Comparison of ENCODE assay signal across 12 mouse cellular contexts in the genomic region with DNA sequence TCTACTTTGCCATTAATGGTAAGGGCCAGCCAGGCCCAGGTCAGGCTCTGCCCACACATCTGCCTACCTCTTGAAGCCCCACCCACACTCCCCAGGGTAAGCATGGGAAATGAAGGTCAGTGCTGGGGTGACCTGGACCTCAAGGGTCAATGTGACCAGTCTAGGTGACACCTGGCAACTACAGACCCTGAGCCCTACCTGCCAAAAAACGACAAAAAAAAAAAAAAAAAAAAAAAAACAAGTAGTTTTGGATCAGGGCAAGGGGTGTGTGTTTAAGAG. TPM values are rescaled to one million over a fixed set of nuclear protein-coding genes. Genes with fewer than 3 reads are reported as not detected.
A peak's percentile ranks its signal among the peaks of the same experiment; 100 is the strongest.
DNase-seq lines count a peak whose midpoint lies in the region; ATAC-seq and TF ChIP-seq lines count a peak whose summit lies in the region.
"Had no signal": no experiment of that assay in that cellular context is flagged by ENCODE, and none has a peak within 500 bp of the region (broad histone marks: within the 10 kb centered on the region; RNA-seq: fewer than 3 reads in every experiment).

No protein-coding gene starts in this region.

- no peak for TF ChIP-seq CTCF in stomach, postnatal 0 days (IDR thresholded peaks at IDR 0.05; ENCODE audit: low read depth)

- intact Hi-C loops in heart, postnatal 36 days (cut with DNase I) = no loop called here

- H3K27ac ChIP-seq in heart, embryonic 12.5 days (ENCODE audit: poor library complexity, severe bottlenecking) = peak overlapping the region; percentile 87
- peak overlapping the region; percentile 66; the same call in 1 of the 2 replicates for H3K27ac ChIP-seq in midbrain, embryonic 12.5 days (replicated peaks)
- no peak overlapping the region for H3K27ac ChIP-seq in midbrain, embryonic 11.5 days (ENCODE audit: low read depth, low read length)
- H3K27ac ChIP-seq in limb, embryonic 11.5 days (replicated peaks; ENCODE audit: low read depth, low read length) = peak overlapping the region; percentile 56; the same call in 1 of the 2 replicates
- no peak overlapping the region for H3K27ac ChIP-seq in stomach, postnatal 0 days (replicated peaks)

- TF ChIP-seq EP300 in stomach, postnatal 0 days (optimal IDR thresholded peaks at IDR 0.05) = no peak

- H3K4me1 ChIP-seq in heart, embryonic 12.5 days (replicated peaks) = peaks cover 49% of the 10 kb centered on the region
- peaks cover 27% of the 10 kb centered on the region for H3K4me1 ChIP-seq in midbrain, embryonic 12.5 days
- H3K4me1 ChIP-seq in midbrain, embryonic 11.5 days (ENCODE audit: control insufficient read depth, insufficient read depth, low read length) = peaks cover 10% of the 10 kb centered on the region
- peaks cover 26% of the 10 kb centered on the region for H3K4me1 ChIP-seq in limb, embryonic 11.5 days (ENCODE audit: control insufficient read depth, insufficient read depth, low read length)
- peaks cover 8% of the 10 kb centered on the region; the same call in 1 of the 2 replicates for H3K4me1 ChIP-seq in stomach, postnatal 0 days (replicated peaks; ENCODE audit: control insufficient read depth, insufficient read depth)

- DNase-seq in heart, postnatal 36 days = no peak
- DNase-seq in midbrain, embryonic 11.5 days (ENCODE audit: low spot score, missing footprints) = no peak
- DNase-seq in limb, embryonic 11.5 days (ENCODE audit: low spot score) = no peak
- no peak for DNase-seq in stomach, postnatal 0 days (ENCODE audit: low spot score)
- no peak for DNase-seq in urinary bladder, postnatal 25 days (ENCODE audit: low spot score)
- no peak for DNase-seq in gastrocnemius, adult 18-20 months (ENCODE audit: low spot score)
- DNase-seq: cerebellum, adult 8-10 months; gastrocnemius, postnatal 14 days had no signal

- WGBS in heart, embryonic 12.5 days = 32% methylated on average over 1 of the region's 1 CpGs
- 55% methylated on average over 1 of the region's 1 CpGs for WGBS in midbrain, embryonic 12.5 days
- WGBS in midbrain, embryonic 11.5 days = 33% methylated on average over 1 of the region's 1 CpGs
- WGBS in limb, embryonic 11.5 days = 58% methylated on average over 1 of the region's 1 CpGs
- WGBS in stomach, postnatal 0 days = 33% methylated on average over 1 of the region's 1 CpGs

- no peak overlapping the region for H3K4me3 ChIP-seq in heart, embryonic 12.5 days
- no peak overlapping the region for H3K4me3 ChIP-seq in midbrain, embryonic 12.5 days
- H3K4me3 ChIP-seq in midbrain, embryonic 11.5 days (ENCODE audit: low read depth, low read length) = no peak overlapping the region
- no peak overlapping the region for H3K4me3 ChIP-seq in limb, embryonic 11.5 days (ENCODE audit: low read depth, low read length)
- H3K4me3 ChIP-seq in stomach, postnatal 0 days (ENCODE audit: low read depth, low read length) = no peak overlapping the region
- H3K4me3 ChIP-seq: lung, embryonic 15.5 days had no signal

- no peaks in the 10 kb centered on the region for H3K9me3 ChIP-seq in heart, embryonic 12.5 days (replicated peaks)
- H3K9me3 ChIP-seq in midbrain, embryonic 12.5 days = no peaks in the 10 kb centered on the region
- no peaks in the 10 kb centered on the region for H3K9me3 ChIP-seq in midbrain, embryonic 11.5 days (ENCODE audit: control insufficient read depth, low read length)
- H3K9me3 ChIP-seq in limb, embryonic 11.5 days (ENCODE audit: control insufficient read depth, low read length) = no peaks in the 10 kb centered on the region
- H3K9me3 ChIP-seq in stomach, postnatal 0 days (ENCODE audit: control insufficient read depth, low read length) = no peaks in the 10 kb centered on the region
- H3K9me3 ChIP-seq: lung, embryonic 15.5 days had no signal

- peaks cover 32% of the 10 kb centered on the region for H3K36me3 ChIP-seq in heart, embryonic 12.5 days
- peaks cover 35% of the 10 kb centered on the region for H3K36me3 ChIP-seq in midbrain, embryonic 12.5 days
- H3K36me3 ChIP-seq in midbrain, embryonic 11.5 days (ENCODE audit: control insufficient read depth, insufficient read depth, low read length) = peaks cover 12% of the 10 kb centered on the region
- H3K36me3 ChIP-seq in limb, embryonic 11.5 days (ENCODE audit: control insufficient read depth, insufficient read depth, low read length) = peaks cover 4% of the 10 kb centered on the region; the same call in 1 of the 2 replicates
- H3K36me3 ChIP-seq in stomach, postnatal 0 days (ENCODE audit: control insufficient read depth, insufficient read depth, low read length) = peaks cover 6% of the 10 kb centered on the region; the same call in 1 of the 2 replicates

- no peak overlapping the region for H3K4me2 ChIP-seq in heart, embryonic 12.5 days
- H3K4me2 ChIP-seq in midbrain, embryonic 12.5 days (replicated peaks) = no peak overlapping the region
- no peak overlapping the region for H3K4me2 ChIP-seq in midbrain, embryonic 11.5 days
- no peak overlapping the region for H3K4me2 ChIP-seq in limb, embryonic 11.5 days (ENCODE audit: low read depth, severe bottlenecking)
- H3K4me2 ChIP-seq in stomach, postnatal 0 days (replicated peaks; ENCODE audit: low read depth) = no peak overlapping the region
- H3K4me2 ChIP-seq: lung, embryonic 15.5 days had no signal

- no peak for ATAC-seq in heart, embryonic 12.5 days (ENCODE audit: insufficient number of reproducible peaks, low FRiP score)
- ATAC-seq in midbrain, embryonic 12.5 days (ENCODE audit: low FRiP score, low read depth) = no peak
- ATAC-seq in midbrain, embryonic 11.5 days (ENCODE audit: low FRiP score) = no peak
- ATAC-seq in limb, embryonic 11.5 days (ENCODE audit: insufficient number of reproducible peaks, low FRiP score, low TSS enrichment, low read depth) = no peak
- no peak for ATAC-seq in stomach, postnatal 0 days (ENCODE audit: low FRiP score, low TSS enrichment)

- no peaks in the 10 kb centered on the region for H3K27me3 ChIP-seq in heart, embryonic 12.5 days (replicated peaks)
- no peaks in the 10 kb centered on the region for H3K27me3 ChIP-seq in midbrain, embryonic 12.5 days
- no peaks in the 10 kb centered on the region for H3K27me3 ChIP-seq in midbrain, embryonic 11.5 days (ENCODE audit: control insufficient read depth, insufficient read depth, low read length)
- H3K27me3 ChIP-seq in limb, embryonic 11.5 days (ENCODE audit: control insufficient read depth, insufficient read depth, low read length) = no peaks in the 10 kb centered on the region
- no peaks in the 10 kb centered on the region for H3K27me3 ChIP-seq in stomach, postnatal 0 days (ENCODE audit: control insufficient read depth, insufficient read depth, low read length)
- H3K27me3 ChIP-seq: lung, embryonic 15.5 days had no signal

- H3K9ac ChIP-seq in heart, embryonic 12.5 days = no peak overlapping the region
- H3K9ac ChIP-seq in midbrain, embryonic 12.5 days (replicated peaks) = no peak overlapping the region
- no peak overlapping the region for H3K9ac ChIP-seq in midbrain, embryonic 11.5 days (ENCODE audit: low read length)
- no peak overlapping the region for H3K9ac ChIP-seq in limb, embryonic 11.5 days (ENCODE audit: low read length)
- H3K9ac ChIP-seq in stomach, postnatal 0 days (ENCODE audit: low read length) = peak overlapping the region; percentile 1; the same call in 1 of the 2 replicates
- H3K9ac ChIP-seq: lung, embryonic 15.5 days had no signal

RNA-seq across cellular contexts. Expression of gene Pgpep1, which starts 12.1 kb away (rescaled TPM):
- polyA plus RNA-seq in heart, embryonic 12.5 days (2016; fragmentation: Nextera tagmentation; extraction: Ambion mirVana) = 32.1 and 35.6 TPM in 2 replicates
- 10 to 100 TPM; 39.6 to 44.9 TPM for total RNA-seq in heart, postnatal 36 days (2021)
- polyA plus RNA-seq in midbrain, embryonic 12.5 days (2016; fragmentation: Nextera tagmentation; extraction: Ambion mirVana) = 82.7 and 93.7 TPM in 2 replicates
- 103 and 108 TPM in 2 replicates for polyA plus RNA-seq in midbrain, embryonic 11.5 days (2014; fragmentation: Nextera tagmentation; extraction: Ambion mirVana)
- 48.9 and 59.4 TPM in 2 replicates for polyA plus RNA-seq in limb, embryonic 11.5 days (2014; fragmentation: Nextera tagmentation; extraction: Ambion mirVana)
- polyA plus RNA-seq in stomach, postnatal 0 days (2015; fragmentation: Nextera tagmentation; extraction: Ambion mirVana) = 23.3 and 25.2 TPM in 2 replicates
- total RNA-seq in gastrocnemius, adult 18-20 months (2021) = 10 to 100 TPM; 11.9 to 13.7 TPM

RNA-seq across cellular contexts. Expression of gene Gdf15, which starts 15.8 kb away (rescaled TPM):
- 1.0 and 1.1 TPM in 2 replicates for polyA plus RNA-seq in heart, embryonic 12.5 days (2016; fragmentation: Nextera tagmentation; extraction: Ambion mirVana)
- 1 to 10 TPM in 1 of 2 experiments, under 1 TPM in 1; 0.22 to 1.6 TPM for total RNA-seq in heart, postnatal 36 days (2021)
- polyA plus RNA-seq in midbrain, embryonic 12.5 days (2016; fragmentation: Nextera tagmentation; extraction: Ambion mirVana) = 0.17 TPM in 1 of 2 replicates, not detected in the other
- polyA plus RNA-seq in midbrain, embryonic 11.5 days (2014; fragmentation: Nextera tagmentation; extraction: Ambion mirVana) = 0.10 and 0.11 TPM in 2 replicates
- polyA plus RNA-seq in limb, embryonic 11.5 days (2014; fragmentation: Nextera tagmentation; extraction: Ambion mirVana) = 0.15 TPM in 1 of 2 replicates, not detected in the other
- 0.30 and 0.33 TPM in 2 replicates for polyA plus RNA-seq in stomach, postnatal 0 days (2015; fragmentation: Nextera tagmentation; extraction: Ambion mirVana)
- under 1 TPM; 0.16 to 0.21 TPM for total RNA-seq in gastrocnemius, adult 18-20 months (2021)
- total RNA-seq: gastrocnemius, postnatal 14 days; layer of hippocampus, adult 8-10 months had no signal

RNA-seq across cellular contexts. Expression of gene Lsm4, which starts 24.9 kb away (rescaled TPM):
- polyA plus RNA-seq in heart, embryonic 12.5 days (2016; fragmentation: Nextera tagmentation; extraction: Ambion mirVana) = 289 and 301 TPM in 2 replicates
- 10 to 100 TPM; 64.0 to 66.8 TPM for total RNA-seq in heart, postnatal 36 days (2021)
- polyA plus RNA-seq in midbrain, embryonic 12.5 days (2016; fragmentation: Nextera tagmentation; extraction: Ambion mirVana) = 255 and 263 TPM in 2 replicates
- 305 and 326 TPM in 2 replicates for polyA plus RNA-seq in midbrain, embryonic 11.5 days (2014; fragmentation: Nextera tagmentation; extraction: Ambion mirVana)
- 356 and 388 TPM in 2 replicates for polyA plus RNA-seq in limb, embryonic 11.5 days (2014; fragmentation: Nextera tagmentation; extraction: Ambion mirVana)
- 141 and 147 TPM in 2 replicates for polyA plus RNA-seq in stomach, postnatal 0 days (2015; fragmentation: Nextera tagmentation; extraction: Ambion mirVana)
- total RNA-seq in gastrocnemius, adult 18-20 months (2021) = 10 to 100 TPM; 65.4 to 70.3 TPM

RNA-seq across cellular contexts. Expression of gene Lrrc25, which starts 32.1 kb away (rescaled TPM):
- polyA plus RNA-seq in heart, embryonic 12.5 days (2016; fragmentation: Nextera tagmentation; extraction: Ambion mirVana) = 0.65 and 0.71 TPM in 2 replicates
- 1 to 10 TPM; 1.9 to 3.0 TPM for total RNA-seq in heart, postnatal 36 days (2021)
- 1.0 and 1.6 TPM in 2 replicates for polyA plus RNA-seq in midbrain, embryonic 12.5 days (2016; fragmentation: Nextera tagmentation; extraction: Ambion mirVana)
- polyA plus RNA-seq in midbrain, embryonic 11.5 days (2014; fragmentation: Nextera tagmentation; extraction: Ambion mirVana) = 1.2 and 1.3 TPM in 2 replicates
- 0.57 TPM in 2 replicates for polyA plus RNA-seq in limb, embryonic 11.5 days (2014; fragmentation: Nextera tagmentation; extraction: Ambion mirVana)
- polyA plus RNA-seq in stomach, postnatal 0 days (2015; fragmentation: Nextera tagmentation; extraction: Ambion mirVana) = 2.3 and 2.7 TPM in 2 replicates
- under 1 TPM; 0.23 to 0.64 TPM for total RNA-seq in gastrocnemius, adult 18-20 months (2021)

RNA-seq across cellular contexts. Expression of gene Ssbp4, which starts 39.4 kb away (rescaled TPM):
- 76.0 and 78.6 TPM in 2 replicates for polyA plus RNA-seq in heart, embryonic 12.5 days (2016; fragmentation: Nextera tagmentation; extraction: Ambion mirVana)
- total RNA-seq in heart, postnatal 36 days (2021) = 10 to 100 TPM; 28.9 to 35.0 TPM
- 115 and 118 TPM in 2 replicates for polyA plus RNA-seq in midbrain, embryonic 12.5 days (2016; fragmentation: Nextera tagmentation; extraction: Ambion mirVana)
- 87.8 and 96.9 TPM in 2 replicates for polyA plus RNA-seq in midbrain, embryonic 11.5 days (2014; fragmentation: Nextera tagmentation; extraction: Ambion mirVana)
- 167 and 177 TPM in 2 replicates for polyA plus RNA-seq in limb, embryonic 11.5 days (2014; fragmentation: Nextera tagmentation; extraction: Ambion mirVana)
- 66.7 and 83.8 TPM in 2 replicates for polyA plus RNA-seq in stomach, postnatal 0 days (2015; fragmentation: Nextera tagmentation; extraction: Ambion mirVana)
- 10 to 100 TPM; 11.6 to 19.4 TPM for total RNA-seq in gastrocnemius, adult 18-20 months (2021)

Comparison
In these comparisons a context has a peak if more than half of its experiments do, and no peak if none do; other contexts are left out.
1. H3K27ac ChIP-seq: peak in heart, embryonic 12.5 days (single experiment), midbrain, embryonic 12.5 days (single experiment) and limb, embryonic 11.5 days (single experiment); none in midbrain, embryonic 11.5 days (single experiment) and stomach, postnatal 0 days (single experiment).